Mouse (Mus musculus) lung, adult 2 months (tissue): ENCODE measurements at regions not wholly inside any gene's neighbourhood (a gene's known extent, or its start where the extent isn't known, plus 50 kb on each side); places are given as distances from the start of the nearest gene placed in this dataset.

Experiments
- CTCF ChIP-seq: fragments of 200-500 bp; IDR thresholded peaks from 2 replicates; pipeline ENCODE4 v1.5.1; 2011; ENCODE audit warnings: mild to moderate bottlenecking, low read length, control low read depth; ENCODE audit not compliant: insufficient read depth
- POLR2A ChIP-seq: fragments of 200-500 bp; IDR thresholded peaks from 2 replicates; pipeline ENCODE4 v1.6.1; 2011; ENCODE audit warnings: low read depth, mild to moderate bottlenecking, control low read depth, low read length, borderline replicate concordance; ENCODE audit errors: extremely low read depth

GRCm38 (mm10) chr6:84263686-84264085 lies 255.3 kb downstream of the Dysf start:
- TF ChIP-seq CTCF (no peak), POLR2A (no peak)
